31 mouse cellular contexts compared by ENCODE assay signal in genomic region chr3:132131939-132132338, GRCm38 (mm10). TPM values are rescaled to one million over a fixed set of nuclear protein-coding genes. Genes with fewer than 3 reads are reported as not detected.
A peak's percentile ranks its signal among the peaks of the same experiment; 100 is the strongest.
DNase-seq lines count a peak whose midpoint lies in the region; ATAC-seq and TF ChIP-seq lines count a peak whose summit lies in the region.
"Had no signal": no experiment of that assay in that cellular context is flagged by ENCODE, and none has a peak within 500 bp of the region (broad histone marks: within the 10 kb centered on the region; RNA-seq: fewer than 3 reads in every experiment).

No protein-coding gene starts in this region.

- H3K4me2 ChIP-seq in forebrain, embryonic 14.5 days (ENCODE audit: low read length) = no peak overlapping the region
- no peak overlapping the region for H3K4me2 ChIP-seq in forebrain, embryonic 11.5 days (ENCODE audit: low read depth, low read length, severe bottlenecking)
- no peak overlapping the region for H3K4me2 ChIP-seq in forebrain, postnatal 0 days (ENCODE audit: low read depth)
- H3K4me2 ChIP-seq in forebrain, embryonic 12.5 days = no peak overlapping the region
- H3K4me2 ChIP-seq: embryonic facial prominence, embryonic 13.5 days; heart, embryonic 11.5 days; hindbrain, embryonic 13.5 days; intestine, embryonic 15.5 days had no signal

- DNase-seq in forebrain, embryonic 14.5 days (ENCODE audit: low spot score) = peak; percentile 50
- DNase-seq in forebrain, embryonic 11.5 days (ENCODE audit: low spot score) = no peak
- DNase-seq in forebrain, postnatal 0 days = no peak
- DNase-seq in NIH3T3 (ENCODE audit: low read depth) = peak; percentile 27
- no peak for DNase-seq in heart, postnatal 25 days (ENCODE audit: low spot score)
- DNase-seq: adrenal gland, adult 8-10 months; adrenal gland, postnatal 25 days; B cell, adult 2 months; cerebellum, adult 11 months; cerebellum, adult 2 months; cerebellum, adult 9-11 months; cerebellum, postnatal 25 days; embryo, embryonic 11 days; gastrocnemius, adult 2 months; gastrocnemius, postnatal 14 days; heart, adult 11 months; heart, postnatal 36 days; kidney, adult 11 months; kidney, adult 8-10 months had no signal

- intact Hi-C loops in heart, postnatal 25 days (cut with DNase I) = no loop called here

- WGBS in forebrain, embryonic 14.5 days = 75% methylated on average over 4 of the region's 4 CpGs
- WGBS in forebrain, embryonic 11.5 days = 73% methylated on average over 4 of the region's 4 CpGs
- WGBS in forebrain, postnatal 0 days = 53% methylated on average over 4 of the region's 4 CpGs
- 76% methylated on average over 4 of the region's 4 CpGs for WGBS in forebrain, embryonic 12.5 days

- H3K4me1 ChIP-seq in forebrain, embryonic 14.5 days (ENCODE audit: control insufficient read depth, insufficient read depth, low read length) = no peaks in the 10 kb centered on the region
- no peaks in the 10 kb centered on the region for H3K4me1 ChIP-seq in forebrain, embryonic 11.5 days (replicated peaks; ENCODE audit: control insufficient read depth, insufficient read depth, low read length)
- H3K4me1 ChIP-seq in forebrain, postnatal 0 days (ENCODE audit: insufficient read depth) = no peaks in the 10 kb centered on the region
- no peaks in the 10 kb centered on the region for H3K4me1 ChIP-seq in forebrain, embryonic 12.5 days
- H3K4me1 ChIP-seq: hindbrain, embryonic 10.5 days; hindbrain, embryonic 13.5 days; intestine, embryonic 15.5 days had no signal

- ATAC-seq in forebrain, embryonic 14.5 days = peak; percentile 54; the same call in 1 of the 2 replicates
- no peak for ATAC-seq in forebrain, embryonic 11.5 days (replicated peaks; ENCODE audit: low FRiP score)
- peak; percentile 66; the same call in 1 of the 2 replicates for ATAC-seq in forebrain, postnatal 0 days
- ATAC-seq in forebrain, embryonic 12.5 days (ENCODE audit: low FRiP score) = no peak
- ATAC-seq: activated CD4-positive, CD25-positive, alpha-beta regulatory T cell, adult 4 months; hindbrain, embryonic 16.5 days; intestine, embryonic 15.5 days had no signal

- H3K36me3 ChIP-seq in forebrain, embryonic 14.5 days (ENCODE audit: control insufficient read depth, insufficient read depth, low read length) = no peaks in the 10 kb centered on the region
- H3K36me3 ChIP-seq in forebrain, embryonic 11.5 days (ENCODE audit: control insufficient read depth, insufficient read depth, low read length) = no peaks in the 10 kb centered on the region
- H3K36me3 ChIP-seq in forebrain, postnatal 0 days (ENCODE audit: insufficient read depth) = no peaks in the 10 kb centered on the region
- H3K36me3 ChIP-seq in forebrain, embryonic 12.5 days (replicated peaks) = no peaks in the 10 kb centered on the region
- H3K36me3 ChIP-seq: embryonic facial prominence, embryonic 10.5 days; embryonic facial prominence, embryonic 13.5 days; G1E; hindbrain, embryonic 10.5 days; hindbrain, embryonic 13.5 days; intestine, embryonic 15.5 days had no signal

- no peaks in the 10 kb centered on the region for H3K27me3 ChIP-seq in forebrain, embryonic 14.5 days (replicated peaks; ENCODE audit: control insufficient read depth, insufficient read depth, low read length)
- no peaks in the 10 kb centered on the region for H3K27me3 ChIP-seq in forebrain, embryonic 11.5 days (ENCODE audit: control insufficient read depth, insufficient read depth, low read length)
- H3K27me3 ChIP-seq in forebrain, postnatal 0 days (ENCODE audit: insufficient read depth, low read length) = no peaks in the 10 kb centered on the region
- no peaks in the 10 kb centered on the region for H3K27me3 ChIP-seq in forebrain, embryonic 12.5 days
- H3K27me3 ChIP-seq: CH12.LX; embryonic facial prominence, embryonic 13.5 days; hindbrain, embryonic 13.5 days; intestine, embryonic 15.5 days had no signal

- no peaks in the 10 kb centered on the region for H3K9me3 ChIP-seq in forebrain, embryonic 14.5 days (replicated peaks; ENCODE audit: control insufficient read depth, low read length)
- no peaks in the 10 kb centered on the region for H3K9me3 ChIP-seq in forebrain, embryonic 11.5 days (ENCODE audit: control insufficient read depth, low read length)
- no peaks in the 10 kb centered on the region for H3K9me3 ChIP-seq in forebrain, postnatal 0 days (ENCODE audit: low read length)
- no peaks in the 10 kb centered on the region for H3K9me3 ChIP-seq in forebrain, embryonic 12.5 days
- H3K9me3 ChIP-seq: embryonic facial prominence, embryonic 10.5 days; embryonic facial prominence, embryonic 13.5 days; hindbrain, embryonic 10.5 days; hindbrain, embryonic 13.5 days; intestine, embryonic 15.5 days had no signal

- TF ChIP-seq CTCF in forebrain, postnatal 0 days (IDR thresholded peaks at IDR 0.05; ENCODE audit: low read depth) = no peak

- no peak overlapping the region for H3K27ac ChIP-seq in forebrain, embryonic 14.5 days (ENCODE audit: low read depth, low read length)
- no peak overlapping the region for H3K27ac ChIP-seq in forebrain, embryonic 11.5 days (ENCODE audit: low read depth, low read length)
- H3K27ac ChIP-seq in forebrain, postnatal 0 days (ENCODE audit: low read depth, low read length) = no peak overlapping the region
- H3K27ac ChIP-seq in forebrain, embryonic 12.5 days = no peak overlapping the region
- H3K27ac ChIP-seq: embryonic facial prominence, embryonic 10.5 days; embryonic facial prominence, embryonic 13.5 days; gastrocnemius, adult 2 months; hindbrain, embryonic 10.5 days; hindbrain, embryonic 13.5 days; intestine, embryonic 15.5 days had no signal

- no peak overlapping the region for H3K9ac ChIP-seq in forebrain, embryonic 14.5 days (ENCODE audit: low read length)
- no peak overlapping the region for H3K9ac ChIP-seq in forebrain, embryonic 11.5 days (ENCODE audit: low read length)
- no peak overlapping the region for H3K9ac ChIP-seq in forebrain, postnatal 0 days
- H3K9ac ChIP-seq in forebrain, embryonic 12.5 days = no peak overlapping the region
- H3K9ac ChIP-seq: embryonic facial prominence, embryonic 13.5 days; hindbrain, embryonic 13.5 days; intestine, embryonic 15.5 days had no signal

- no peak overlapping the region for H3K4me3 ChIP-seq in forebrain, embryonic 14.5 days (ENCODE audit: low read depth, low read length)
- H3K4me3 ChIP-seq in forebrain, embryonic 11.5 days (ENCODE audit: low read depth, low read length) = no peak overlapping the region
- no peak overlapping the region for H3K4me3 ChIP-seq in forebrain, postnatal 0 days (ENCODE audit: low read depth, low read length)
- no peak overlapping the region for H3K4me3 ChIP-seq in forebrain, embryonic 12.5 days (replicated peaks)
- H3K4me3 ChIP-seq: embryonic facial prominence, embryonic 10.5 days; embryonic facial prominence, embryonic 13.5 days; erythroblast, embryonic 14.5 days; gastrocnemius, adult 2 months; hindbrain, embryonic 10.5 days; hindbrain, embryonic 13.5 days; intestine, embryonic 15.5 days had no signal

RNA-seq across cellular contexts. Expression of gene Dkk2, which starts 46.8 kb away (rescaled TPM):
- polyA plus RNA-seq in forebrain, embryonic 14.5 days (2014; fragmentation: Nextera tagmentation; extraction: Ambion mirVana) = 0.79 and 1.6 TPM in 2 replicates
- polyA plus RNA-seq in forebrain, embryonic 11.5 days (2014; fragmentation: Nextera tagmentation; extraction: Ambion mirVana) = 14.1 and 14.3 TPM in 2 replicates
- 1.5 and 2.4 TPM in 2 replicates for total RNA-seq in forebrain, postnatal 0 days (2014; rRNA removed)
- polyA plus RNA-seq in forebrain, postnatal 0 days (2015; fragmentation: Nextera tagmentation; extraction: Ambion mirVana) = 0.73 and 1.2 TPM in 2 replicates
- 7.6 and 11.8 TPM in 2 replicates for polyA plus RNA-seq in forebrain, embryonic 12.5 days (2016; fragmentation: Nextera tagmentation; extraction: Ambion mirVana)
- under 1 TPM in 1 of 2 experiments, not detected in 1; 0.16 TPM for total RNA-seq in heart, postnatal 25 days (2021)
- total RNA-seq: CH12.LX had no signal
- polyA plus RNA-seq: activated CD4-positive, CD25-positive, alpha-beta regulatory T cell, adult 4 months; erythroblast, embryonic 14.5 days; G1E had no signal

Comparison
In these comparisons a context has a peak if more than half of its experiments do, and no peak if none do; other contexts are left out.
1. ATAC-seq: peak in forebrain, embryonic 14.5 days (single experiment) and forebrain, postnatal 0 days (single experiment); none in forebrain, embryonic 11.5 days (single experiment) and forebrain, embryonic 12.5 days (single experiment).
2. DNase-seq: peak in forebrain, embryonic 14.5 days (single experiment) and NIH3T3 (single experiment); none in forebrain, embryonic 11.5 days (single experiment), forebrain, postnatal 0 days (single experiment) and heart, postnatal 25 days (single experiment).